Mouse (Mus musculus) stomach, postnatal 0 days (tissue): ENCODE measurements at regions not wholly inside any gene's neighbourhood (a gene's known extent, or its start where the extent isn't known, plus 50 kb on each side); places are given as distances from the start of the nearest gene placed in this dataset.

Source experiments
- CTCF ChIP-seq: IDR thresholded peaks from 2 replicates; pipeline ENCODE4 v1.5.1; 2016; ENCODE audit warnings: antibody characterized with exemption, low read depth, mild to moderate bottlenecking, moderate library complexity
- EP300 ChIP-seq: optimal IDR thresholded peaks from 2 replicates; pipeline ENCODE3; 2016; ENCODE audit warnings: antibody characterized with exemption

GRCm38 (mm10) chr3:35703528-35704327 lies 50.2 kb upstream of the Atp11b start:
- no peak for TF ChIP-seq CTCF
- TF ChIP-seq EP300, result no peak
